Comparison of ENCODE assay signal across 27 mouse cellular contexts in the genomic region with DNA sequence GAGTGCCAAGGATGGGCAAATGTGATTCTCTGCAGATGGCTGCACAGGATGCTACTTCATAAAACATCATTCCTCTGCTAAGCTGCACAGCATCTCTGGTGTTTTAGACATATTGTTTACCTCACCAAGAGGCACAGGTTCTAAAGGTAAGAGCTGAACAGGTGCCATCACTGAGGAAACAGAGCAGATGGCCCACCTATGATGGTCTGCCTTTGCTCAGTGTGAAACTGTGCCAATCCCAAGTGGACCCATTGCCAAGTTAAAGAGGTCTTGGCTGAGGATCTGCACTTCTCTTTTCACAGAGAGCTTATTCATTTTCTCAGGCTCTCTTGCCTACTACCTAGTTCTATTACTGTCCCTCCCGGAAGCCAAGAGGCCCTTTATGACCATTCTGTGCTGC.
DNase-seq lines count a peak whose midpoint lies in the region; ATAC-seq and TF ChIP-seq lines count a peak whose summit lies in the region.
"Had no signal": no experiment of that assay in that cellular context is flagged by ENCODE, and none has a peak within 500 bp of the region (broad histone marks: within the 10 kb centered on the region; RNA-seq: fewer than 3 reads in every experiment).

No protein-coding gene starts in this region.

- H3K36me3 ChIP-seq in kidney, embryonic 16.5 days (ENCODE audit: insufficient read depth, low read length): no peaks in the 10 kb centered on the region
- H3K36me3 ChIP-seq: forebrain, embryonic 15.5 days; heart, embryonic 15.5 days; kidney, embryonic 15.5 days; limb, embryonic 12.5 days; liver, embryonic 15.5 days; midbrain, embryonic 10.5 days; midbrain, embryonic 15.5 days; neural tube, embryonic 13.5 days had no signal

- intact Hi-C loops in left cerebral cortex, postnatal 4 days (cut with DNase I): no loop called here
- intact Hi-C loops in heart, postnatal 14 days (cut with DNase I): no loop called here

- no peak for TF ChIP-seq POLR2A in cerebellum, adult 2 months (IDR thresholded peaks at IDR 0.05; ENCODE audit: borderline replicate concordance, insufficient read depth, low read length)

- no peaks in the 10 kb centered on the region for H3K4me1 ChIP-seq in cerebellum, adult 2 months (ENCODE audit: control insufficient read depth, insufficient read depth, low read length)
- H3K4me1 ChIP-seq in kidney, embryonic 16.5 days (ENCODE audit: insufficient read depth, low read length): no peaks in the 10 kb centered on the region
- H3K4me1 ChIP-seq: heart, embryonic 15.5 days; kidney, embryonic 15.5 days; limb, embryonic 12.5 days; liver, embryonic 15.5 days; midbrain, embryonic 10.5 days; midbrain, embryonic 15.5 days; neural tube, embryonic 13.5 days had no signal

- H3K27ac ChIP-seq in cerebellum, adult 2 months (ENCODE audit: insufficient read depth, low read length): no peak overlapping the region
- H3K27ac ChIP-seq in kidney, embryonic 16.5 days (ENCODE audit: low read length): no peak overlapping the region
- H3K27ac ChIP-seq: forebrain, embryonic 15.5 days; gastrocnemius, adult 2 months; heart, embryonic 15.5 days; hindbrain, embryonic 14.5 days; kidney, embryonic 15.5 days; layer of hippocampus, adult 2 months; limb, embryonic 12.5 days; liver, embryonic 15.5 days; midbrain, embryonic 10.5 days; midbrain, embryonic 15.5 days; neural tube, embryonic 13.5 days had no signal

- TF ChIP-seq CTCF in cerebellum, adult 2 months (IDR thresholded peaks at IDR 0.05; ENCODE audit: borderline replicate concordance, insufficient read depth, low read depth, low read length): no peak

- DNase-seq in left cerebral cortex, postnatal 4 days: peak; percentile 61
- no peak for DNase-seq in left cerebral cortex, adult 9 months (ENCODE audit: low spot score in 2 of 2)
- peak; percentile 80 to 91 for DNase-seq in cerebellum, adult 2 months
- DNase-seq in cerebellum, postnatal 14 days: peak; percentile 87 to 92
- DNase-seq in heart, adult 8-10 months (ENCODE audit: low spot score): no peak
- no peak for DNase-seq in heart, postnatal 14 days
- DNase-seq: adrenal gland, postnatal 25 days; gastrocnemius, adult 2 months; heart, postnatal 36 days; kidney, adult 18-20 months; kidney, postnatal 36 days; lung, embryonic 14.5 days; lung, postnatal 14 days; thymus, postnatal 4 days had no signal

- H3K4me2 ChIP-seq in kidney, embryonic 16.5 days (replicated peaks; ENCODE audit: low read depth, low read length): no peak overlapping the region
- H3K4me2 ChIP-seq: forebrain, embryonic 15.5 days; heart, embryonic 15.5 days; hindbrain, embryonic 14.5 days; kidney, embryonic 15.5 days; limb, embryonic 12.5 days; liver, embryonic 15.5 days; lung, embryonic 14.5 days; midbrain, embryonic 15.5 days; neural tube, embryonic 13.5 days had no signal

- H3K4me3 ChIP-seq in cerebellum, adult 2 months (replicated peaks; ENCODE audit: insufficient read depth, low read depth, low read length): no peak overlapping the region
- H3K4me3 ChIP-seq in kidney, embryonic 16.5 days (ENCODE audit: low read length): no peak overlapping the region
- H3K4me3 ChIP-seq: forebrain, embryonic 15.5 days; gastrocnemius, adult 2 months; heart, embryonic 15.5 days; kidney, embryonic 15.5 days; layer of hippocampus, adult 2 months; limb, embryonic 12.5 days; liver, embryonic 15.5 days; midbrain, embryonic 10.5 days; midbrain, embryonic 15.5 days; myocyte; neural tube, embryonic 13.5 days had no signal

- 8% methylated on average over 1 of the region's 1 CpGs for WGBS in cerebellum, adult 2 months
- WGBS in kidney, embryonic 16.5 days: 83% methylated on average over 1 of the region's 1 CpGs

- ATAC-seq in cerebellum, adult (ENCODE audit: insufficient number of reproducible peaks, low FRiP score, low TSS enrichment): peak; percentile 93
- ATAC-seq in kidney, embryonic 16.5 days (ENCODE audit: low FRiP score, low TSS enrichment): no peak
- ATAC-seq: forebrain, embryonic 15.5 days; midbrain, embryonic 15.5 days had no signal

- no peaks in the 10 kb centered on the region for H3K27me3 ChIP-seq in cerebellum, adult 2 months (ENCODE audit: control insufficient read depth, insufficient read depth, low read length)
- no peaks in the 10 kb centered on the region for H3K27me3 ChIP-seq in kidney, embryonic 16.5 days (ENCODE audit: insufficient read depth, low read length)
- H3K27me3 ChIP-seq: forebrain, embryonic 15.5 days; heart, embryonic 15.5 days; kidney, embryonic 15.5 days; limb, embryonic 12.5 days; liver, embryonic 15.5 days; midbrain, embryonic 15.5 days; neural tube, embryonic 13.5 days had no signal

- no peak overlapping the region for H3K9ac ChIP-seq in kidney, embryonic 16.5 days (replicated peaks; ENCODE audit: low read length)
- H3K9ac ChIP-seq: forebrain, embryonic 15.5 days; heart, embryonic 15.5 days; hindbrain, embryonic 14.5 days; kidney, embryonic 15.5 days; limb, embryonic 12.5 days; liver, embryonic 15.5 days; lung, embryonic 14.5 days; midbrain, embryonic 15.5 days; neural tube, embryonic 13.5 days had no signal

- no peaks in the 10 kb centered on the region for H3K9me3 ChIP-seq in kidney, embryonic 16.5 days (ENCODE audit: low read length)
- H3K9me3 ChIP-seq: forebrain, embryonic 15.5 days; heart, embryonic 15.5 days; kidney, embryonic 15.5 days; limb, embryonic 12.5 days; liver, embryonic 15.5 days; midbrain, embryonic 10.5 days; midbrain, embryonic 15.5 days; neural tube, embryonic 13.5 days had no signal

Comparison
In these comparisons a context has a peak if more than half of its experiments do, and no peak if none do; other contexts are left out.
1. DNase-seq: peak in left cerebral cortex, postnatal 4 days (single experiment), cerebellum, adult 2 months (2 of 2) and cerebellum, postnatal 14 days (2 of 2); none in left cerebral cortex, adult 9 months (0 of 2), heart, adult 8-10 months (single experiment) and heart, postnatal 14 days (0 of 2).